Mouse (Mus musculus): ENCODE measurements around the gene Gm26938. TPM values are rescaled to one million over a fixed set of nuclear protein-coding genes. Genes with fewer than 3 reads are reported as not detected.
A peak's percentile ranks its signal among the peaks of the same experiment; 100 is the strongest.

The Gm26938 gene
- polyA plus RNA-seq, 1 experiment from 2014 or later: not detected

DNA sequence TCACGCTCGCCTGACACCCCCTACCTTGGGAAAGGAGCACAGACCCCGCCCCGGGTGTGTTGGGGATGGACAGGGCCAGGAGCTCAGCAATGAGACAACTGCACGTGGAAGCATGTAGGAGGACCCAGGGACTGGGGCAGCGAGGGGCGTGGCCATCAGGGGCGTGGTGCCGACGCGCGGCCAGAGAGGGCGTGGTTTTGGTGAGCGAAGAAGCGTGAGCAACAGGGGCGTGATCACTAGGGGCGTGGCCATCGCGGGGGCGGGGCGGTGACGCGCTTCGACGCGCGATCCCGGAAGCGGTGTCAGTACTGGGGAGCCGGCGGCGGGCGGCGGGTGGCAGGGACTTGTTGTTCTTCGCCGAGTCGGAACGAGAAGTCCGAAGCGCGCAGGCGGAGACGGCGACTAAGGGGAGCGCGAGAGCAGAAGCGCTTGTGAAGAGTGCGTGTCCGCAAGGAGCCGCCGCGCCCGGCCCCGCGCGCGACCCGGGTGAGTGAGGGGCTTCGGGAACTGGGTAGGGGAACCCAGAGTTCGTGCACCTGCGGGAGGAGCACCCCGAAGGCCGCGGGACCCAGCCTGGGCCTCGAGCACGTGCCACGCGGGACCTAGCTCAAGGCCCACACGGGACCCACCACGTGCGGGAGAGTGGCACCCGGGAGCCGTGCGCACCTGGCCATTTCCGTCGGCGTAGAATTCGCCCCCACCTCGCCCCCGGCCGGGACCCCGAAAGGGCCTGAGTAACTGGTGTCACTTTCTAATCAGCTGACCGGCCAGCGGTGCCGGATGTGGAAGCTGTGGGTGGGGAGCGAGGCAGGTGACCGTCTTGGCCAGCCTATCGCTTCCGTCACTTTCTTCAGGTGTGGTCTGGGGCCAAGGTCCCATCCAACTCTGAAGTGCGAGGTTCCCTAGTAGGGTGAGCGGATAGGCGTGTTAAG, 34.7 kb downstream of the Gm26938 start, which contains the start of gene Mafk:
Gene Mafk (plus strand): TSS at position 287 of the 932 bp plus-strand sequence.
- H3K36me3 ChIP-seq: no peaks in the 10 kb centered on the region
- H3K4me1 ChIP-seq: peaks cover 34% of the 10 kb centered on the region
- H3K27me3 ChIP-seq: peaks cover 42% of the 10 kb centered on the region
- peak within 1 kb of the TSS; percentile 92 for H3K4me2 ChIP-seq (replicated peaks)
- under 1% methylated on average over 92 of the region's 92 CpGs for WGBS
- H3K27ac ChIP-seq (replicated peaks): peak within 1 kb of the TSS; percentile 15; the same call in 1 of the 2 replicates
- no peaks in the 10 kb centered on the region for H3K9me3 ChIP-seq
- H3K9ac ChIP-seq (replicated peaks): peak within 1 kb of the TSS; percentile 68
- peak; percentile 90 for ATAC-seq (ENCODE audit: low FRiP score, low read depth)
- H3K4me3 ChIP-seq: peak within 1 kb of the TSS; percentile 79

DNA sequence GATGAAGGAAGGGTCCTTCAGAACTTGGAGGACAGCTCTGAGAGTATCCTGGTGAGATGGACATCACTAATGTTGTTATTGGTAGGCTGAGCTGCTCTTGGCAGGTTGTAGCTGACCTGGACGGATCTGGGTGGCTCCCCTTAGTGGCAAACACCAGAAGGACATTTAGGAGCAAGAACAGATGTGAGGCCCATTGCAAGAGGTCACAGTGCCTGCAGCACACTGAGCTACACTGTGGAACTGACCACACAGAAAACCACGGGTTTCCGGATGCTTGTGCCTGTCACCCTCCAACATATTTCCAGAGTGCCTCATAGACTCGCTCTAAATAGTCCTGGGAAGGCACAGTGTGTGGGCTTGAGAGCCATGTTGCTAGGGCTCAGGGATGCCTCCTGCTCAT, 36.7 kb downstream of the Gm26938 start:
- no peak overlapping the region for H3K27ac ChIP-seq (replicated peaks)
- no peaks in the 10 kb centered on the region for H3K36me3 ChIP-seq
- 58% methylated on average over 4 of the region's 4 CpGs for WGBS
- no peaks in the 10 kb centered on the region for H3K9me3 ChIP-seq
- H3K9ac ChIP-seq (replicated peaks): no peak overlapping the region
- H3K4me3 ChIP-seq: no peak overlapping the region
- no peak overlapping the region for H3K4me2 ChIP-seq (replicated peaks)
- H3K4me1 ChIP-seq: peaks cover 22% of the 10 kb centered on the region
- peaks cover 24% of the 10 kb centered on the region for H3K27me3 ChIP-seq
- ATAC-seq (ENCODE audit: low FRiP score, low read depth): no peak

DNA sequence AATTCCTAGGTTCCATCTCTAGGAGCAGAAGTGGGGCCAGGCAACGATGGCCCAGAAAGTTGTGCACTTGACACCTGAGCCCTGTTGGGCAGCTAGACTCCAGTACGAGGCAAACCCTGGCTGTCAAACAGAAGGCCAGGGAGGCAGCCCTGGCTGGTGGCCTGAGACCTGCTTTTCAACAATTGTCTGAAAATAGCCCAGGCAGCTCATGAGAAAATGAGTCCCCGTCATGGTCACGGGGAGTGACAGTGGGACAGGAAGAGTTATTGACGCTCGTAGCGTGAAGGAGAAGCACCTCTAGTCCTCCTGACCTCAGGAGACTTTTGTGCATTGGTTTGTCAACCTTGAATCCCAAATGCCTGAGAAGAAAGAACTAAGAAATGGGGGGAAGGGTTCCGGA, 44.8 kb downstream of the Gm26938 start:
- no peak overlapping the region for H3K4me2 ChIP-seq (replicated peaks)
- H3K9me3 ChIP-seq: no peaks in the 10 kb centered on the region
- no peak overlapping the region for H3K4me3 ChIP-seq
- no peaks in the 10 kb centered on the region for H3K36me3 ChIP-seq
- ATAC-seq (ENCODE audit: low FRiP score, low read depth): no peak
- H3K27me3 ChIP-seq: 0 out of 2 replicates have a peak, but pooled peaks cover 4% of the 10 kb centered on the region
- WGBS: 86% methylated on average over 8 of the region's 8 CpGs
- no peaks in the 10 kb centered on the region for H3K4me1 ChIP-seq
- H3K27ac ChIP-seq (replicated peaks): no peak overlapping the region
- H3K9ac ChIP-seq (replicated peaks): no peak overlapping the region

DNA sequence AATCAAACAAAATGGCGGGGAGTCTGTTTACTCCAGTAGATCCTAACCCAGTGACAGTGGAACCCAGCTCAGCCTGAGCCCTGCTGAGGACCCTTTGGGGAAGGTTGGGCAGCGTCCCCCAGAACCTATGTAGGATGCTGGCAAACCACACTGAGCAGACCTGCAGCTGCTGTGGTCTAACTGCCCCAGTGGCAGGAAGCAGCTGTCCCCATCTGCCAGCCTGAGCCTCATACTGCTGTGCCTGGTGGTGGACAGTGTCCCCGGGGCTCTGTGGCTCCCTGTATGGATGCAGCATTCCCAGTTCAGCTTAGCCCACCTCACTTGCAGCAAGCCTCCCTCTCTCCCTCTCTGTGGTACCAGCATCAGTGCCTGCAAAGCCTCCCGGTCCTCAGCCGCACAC, 49.2 kb downstream of the Gm26938 start:
- ATAC-seq (ENCODE audit: low FRiP score, low read depth): no peak
- H3K9me3 ChIP-seq: no peaks in the 10 kb centered on the region
- no peak overlapping the region for H3K27ac ChIP-seq (replicated peaks)
- H3K36me3 ChIP-seq: peaks cover 23% of the 10 kb centered on the region
- H3K4me3 ChIP-seq: no peak overlapping the region
- 83% methylated on average over 5 of the region's 5 CpGs for WGBS
- H3K4me1 ChIP-seq: peaks cover 11% of the 10 kb centered on the region
- no peak overlapping the region for H3K9ac ChIP-seq (replicated peaks)
- no peaks in the 10 kb centered on the region for H3K27me3 ChIP-seq
- H3K4me2 ChIP-seq (replicated peaks): no peak overlapping the region

DNA sequence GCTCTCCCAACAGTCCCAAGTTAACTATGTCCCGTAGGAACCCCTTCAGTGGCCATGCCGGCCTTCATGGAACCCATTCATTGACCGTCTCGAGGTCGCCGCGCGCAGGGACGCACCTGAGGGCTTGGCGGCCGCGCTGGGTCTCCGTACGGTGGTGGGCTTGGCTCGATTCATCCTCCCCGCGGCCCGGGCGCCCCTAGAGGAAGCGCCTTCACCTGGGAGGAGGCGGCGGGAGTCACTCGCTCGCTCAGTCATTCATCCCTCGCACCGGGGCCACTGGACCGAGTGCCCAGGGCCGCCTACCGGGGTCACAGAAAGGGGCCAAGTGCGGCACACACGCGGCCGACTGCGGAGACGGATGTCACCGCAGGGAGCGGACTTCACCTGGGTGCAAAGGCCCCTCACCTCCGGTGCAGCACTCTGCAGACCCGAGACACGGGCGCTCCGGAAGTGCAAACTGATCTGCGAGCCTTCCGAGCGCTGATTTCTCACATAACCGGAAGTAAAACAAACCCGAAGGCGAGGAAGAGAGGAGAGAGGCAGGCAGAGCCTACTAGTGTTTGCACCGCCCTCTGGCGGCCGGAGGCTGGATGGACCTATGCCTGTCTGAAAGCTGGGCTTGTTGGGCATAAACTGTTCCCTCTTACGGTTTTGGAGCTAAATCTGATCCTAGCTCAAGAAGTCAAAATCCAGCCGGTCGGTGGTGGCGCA, 50.8 kb downstream of the Gm26938 start, which contains the start of gene Ints1:
Gene Ints1 (minus strand): TSS at position 459 of the 711 bp plus-strand sequence.
- peak within 1 kb of the TSS; percentile 75 for H3K4me3 ChIP-seq
- H3K4me1 ChIP-seq: peaks cover 11% of the 10 kb centered on the region
- ATAC-seq (ENCODE audit: low FRiP score, low read depth): peak; percentile 88
- H3K4me2 ChIP-seq (replicated peaks): peak within 1 kb of the TSS; percentile 98
- no peaks in the 10 kb centered on the region for H3K27me3 ChIP-seq
- H3K9me3 ChIP-seq: no peaks in the 10 kb centered on the region
- peak within 1 kb of the TSS; percentile 77 for H3K9ac ChIP-seq (replicated peaks)
- WGBS: under 1% methylated on average over 55 of the region's 55 CpGs
- H3K27ac ChIP-seq (replicated peaks): peak within 1 kb of the TSS; percentile 26; the same call in 1 of the 2 replicates
- H3K36me3 ChIP-seq: peaks cover 39% of the 10 kb centered on the region

DNA sequence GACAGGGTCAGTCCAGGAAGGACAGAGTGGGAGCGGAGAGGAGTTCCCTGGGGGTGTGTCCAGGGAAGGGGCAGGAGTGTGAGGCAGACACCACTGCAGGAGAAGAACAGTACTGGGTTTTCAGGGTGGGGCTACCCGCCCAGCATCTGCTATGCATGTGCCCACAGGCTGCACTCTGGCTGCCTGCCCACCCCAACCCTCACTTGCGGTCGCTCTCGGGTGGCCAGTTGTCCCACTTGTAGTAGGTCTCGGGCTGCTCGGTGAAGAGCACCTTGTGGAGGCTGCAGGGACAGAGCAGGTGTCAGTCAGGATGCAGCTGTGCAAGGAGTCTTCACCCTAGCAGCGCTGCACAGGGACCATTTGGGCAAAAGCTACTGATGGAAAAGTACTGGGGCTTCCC, 58.0 kb downstream of the Gm26938 start:
- no peaks in the 10 kb centered on the region for H3K9me3 ChIP-seq
- peaks cover 100% of the 10 kb centered on the region for H3K36me3 ChIP-seq
- no peak overlapping the region for H3K4me2 ChIP-seq (replicated peaks)
- no peak for ATAC-seq (ENCODE audit: low FRiP score, low read depth)
- WGBS: 92% methylated on average over 8 of the region's 8 CpGs
- no peak overlapping the region for H3K27ac ChIP-seq (replicated peaks)
- H3K27me3 ChIP-seq: no peaks in the 10 kb centered on the region
- H3K4me1 ChIP-seq: no peaks in the 10 kb centered on the region
- H3K9ac ChIP-seq (replicated peaks): no peak overlapping the region
- H3K4me3 ChIP-seq: no peak overlapping the region

DNA sequence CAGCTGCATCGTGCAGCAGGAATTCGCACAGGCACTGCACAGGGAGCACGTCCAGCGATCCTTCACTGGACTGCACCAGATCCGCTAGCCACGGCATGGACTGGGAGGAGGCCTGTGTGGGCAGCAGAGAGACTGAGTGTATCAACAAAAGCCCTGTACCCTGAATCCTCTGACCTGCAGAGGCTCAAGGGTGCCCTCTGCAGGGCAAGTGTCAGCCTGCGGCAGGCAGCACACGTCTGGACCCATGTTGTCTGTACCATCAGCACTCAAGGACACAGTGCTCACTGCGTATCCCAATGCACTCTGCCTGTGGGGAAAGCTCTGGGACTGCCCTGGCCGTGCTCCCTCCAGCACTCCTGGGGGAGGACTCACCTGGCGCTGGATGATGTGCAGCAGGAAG, 61.9 kb downstream of the Gm26938 start:
- Histone ChIP-seq H3K27me3 (no peaks in the 10 kb centered on the region), H3K27ac (replicated peaks) (no peak overlapping the region), H3K4me1 (no peaks in the 10 kb centered on the region), H3K4me3 (no peak overlapping the region), H3K9me3 (no peaks in the 10 kb centered on the region), H3K9ac (replicated peaks) (no peak overlapping the region), H3K36me3 (peaks cover 100% of the 10 kb centered on the region), H3K4me2 (replicated peaks) (no peak overlapping the region)
- peak; percentile 50; the same call in 1 of the 2 replicates for ATAC-seq (ENCODE audit: low FRiP score, low read depth)
- WGBS: 77% methylated on average over 11 of the region's 11 CpGs

DNA sequence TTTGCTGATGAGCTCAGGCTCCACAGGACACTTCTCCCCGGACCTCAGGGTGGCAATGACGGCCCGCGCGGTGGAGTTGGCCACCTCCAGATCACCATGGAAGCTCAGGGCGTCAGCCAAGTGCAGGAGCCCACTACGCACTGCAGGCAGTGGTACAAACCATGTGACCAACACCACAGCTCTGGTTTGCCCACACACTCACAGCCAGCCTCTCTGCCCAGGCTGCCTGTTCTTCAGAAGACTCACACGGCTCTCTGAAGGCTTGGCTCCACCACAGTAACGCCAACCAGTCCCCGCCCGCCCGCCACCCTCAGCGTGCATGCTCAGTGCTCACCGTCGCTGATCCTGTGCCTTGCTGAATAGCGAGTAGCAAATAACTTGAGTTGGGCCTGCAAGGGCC, 68.1 kb downstream of the Gm26938 start:
- WGBS: 86% methylated on average over 16 of the region's 16 CpGs

More for the DNA sequence above, 68.1 kb downstream of the Gm26938 start:
- no peak overlapping the region for H3K4me2 ChIP-seq (replicated peaks)
- no peaks in the 10 kb centered on the region for H3K27me3 ChIP-seq
- H3K4me3 ChIP-seq: no peak overlapping the region
- H3K36me3 ChIP-seq: peaks cover 100% of the 10 kb centered on the region
- H3K4me1 ChIP-seq: no peaks in the 10 kb centered on the region
- H3K9me3 ChIP-seq: no peaks in the 10 kb centered on the region
- H3K27ac ChIP-seq (replicated peaks): no peak overlapping the region
- ATAC-seq (ENCODE audit: low FRiP score, low read depth): no peak
- H3K9ac ChIP-seq (replicated peaks): no peak overlapping the region

Small RNA genes lying within 50 kb of the gene (microRNA-seq; reads per million reads assigned to microRNA genes)
- gene Mir7037: not detected

Other genes starting within 250 kb of the Gm26938 start
- 7.8 and 8.4 TPM in 2 replicates for gene Micall2, start 90.1 kb downstream of the Gm26938 start, polyA plus RNA-seq (2016; fragmentation: Nextera tagmentation; extraction: Ambion mirVana)
- gene Ints1, start 50.7 kb downstream of the Gm26938 start, polyA plus RNA-seq (2016; fragmentation: Nextera tagmentation; extraction: Ambion mirVana): 36.3 and 39.8 TPM in 2 replicates
- 11.4 and 11.6 TPM in 2 replicates for gene Mafk, start 34.9 kb downstream of the Gm26938 start, polyA plus RNA-seq (2016; fragmentation: Nextera tagmentation; extraction: Ambion mirVana)
- gene Tmem184a, start 6.5 kb downstream of the Gm26938 start, polyA plus RNA-seq (2016; fragmentation: Nextera tagmentation; extraction: Ambion mirVana): 0.25 and 0.75 TPM in 2 replicates
- gene Psmg3, start 478 bp upstream of the Gm26938 start, polyA plus RNA-seq (2016; fragmentation: Nextera tagmentation; extraction: Ambion mirVana): 70.5 and 70.8 TPM in 2 replicates
- gene Elfn1, start 81.5 kb upstream of the Gm26938 start, polyA plus RNA-seq (2016; fragmentation: Nextera tagmentation; extraction: Ambion mirVana): 0.94 and 1.2 TPM in 2 replicates